In genomic region chr9:61278216-61278758, GRCm38 (mm10) we compare ENCODE assay signal across 8 mouse cellular contexts.
A peak's percentile ranks its signal among the peaks of the same experiment; 100 is the strongest.
DNase-seq lines count a peak whose midpoint lies in the region; ATAC-seq and TF ChIP-seq lines count a peak whose summit lies in the region.

No protein-coding gene starts in this region.

- H3K9me3 ChIP-seq in lung, embryonic 14.5 days (ENCODE audit: low read depth, low read length): no peaks in the 10 kb centered on the region
- no peaks in the 10 kb centered on the region for H3K9me3 ChIP-seq in embryonic facial prominence, embryonic 10.5 days
- H3K9me3 ChIP-seq in hindbrain, embryonic 13.5 days: no peaks in the 10 kb centered on the region
- H3K9me3 ChIP-seq in liver, embryonic 14.5 days (ENCODE audit: control insufficient read depth, low read length): no peaks in the 10 kb centered on the region

- no peaks in the 10 kb centered on the region for H3K36me3 ChIP-seq in lung, embryonic 14.5 days (ENCODE audit: insufficient read depth)
- H3K36me3 ChIP-seq in embryonic facial prominence, embryonic 10.5 days (replicated peaks): no peaks in the 10 kb centered on the region
- no peaks in the 10 kb centered on the region for H3K36me3 ChIP-seq in hindbrain, embryonic 13.5 days
- H3K36me3 ChIP-seq in liver, embryonic 14.5 days (replicated peaks; ENCODE audit: control insufficient read depth, insufficient read depth, low read depth): no peaks in the 10 kb centered on the region

- 7% methylated on average over 12 of the region's 12 CpGs for WGBS in lung, embryonic 14.5 days
- WGBS in lung, adult 2 months: 12% methylated on average over 12 of the region's 12 CpGs
- WGBS in embryonic facial prominence, embryonic 10.5 days: 10% methylated on average over 12 of the region's 12 CpGs
- 12% methylated on average over 12 of the region's 12 CpGs for WGBS in hindbrain, embryonic 13.5 days
- WGBS in liver, embryonic 14.5 days (ENCODE audit: insufficient replicate concordance): 5% methylated on average over 12 of the region's 12 CpGs

- peaks cover 19% of the 10 kb centered on the region; the same call in 1 of the 2 replicates for H3K4me1 ChIP-seq in lung, embryonic 14.5 days (ENCODE audit: insufficient read depth)
- peaks cover 4% of the 10 kb centered on the region; the same call in 1 of the 2 replicates for H3K4me1 ChIP-seq in lung, adult 2 months (ENCODE audit: control insufficient read depth, insufficient read depth, low read length)
- peaks cover 59% of the 10 kb centered on the region for H3K4me1 ChIP-seq in embryonic facial prominence, embryonic 10.5 days
- H3K4me1 ChIP-seq in hindbrain, embryonic 13.5 days (replicated peaks): peaks cover 40% of the 10 kb centered on the region
- peaks cover 0 to 11% of the 10 kb centered on the region in 2 experiments; a peak in 2 of 4 replicates for H3K4me1 ChIP-seq in liver, embryonic 14.5 days (replicated peaks; ENCODE audit: control insufficient read depth in 2 of 2, insufficient read depth in 2 of 2, low read length in 1 of 2)

- H3K27ac ChIP-seq in lung, embryonic 14.5 days (ENCODE audit: low read depth): peak overlapping the region; percentile 30; the same call in 1 of the 2 replicates
- H3K27ac ChIP-seq in embryonic facial prominence, embryonic 10.5 days (replicated peaks): no peak overlapping the region
- peak overlapping the region; percentile 58 for H3K27ac ChIP-seq in hindbrain, embryonic 13.5 days
- H3K27ac ChIP-seq in liver, embryonic 14.5 days: no peak overlapping the region

- no peak for TF ChIP-seq CTCF in lung, embryonic 14.5 days (IDR thresholded peaks at IDR 0.05; ENCODE audit: low read depth)
- TF ChIP-seq CTCF in lung, adult 2 months (IDR thresholded peaks at IDR 0.05; ENCODE audit: insufficient read depth, low read length): no peak
- TF ChIP-seq CTCF in liver, embryonic 14.5 days (IDR thresholded peaks at IDR 0.05; ENCODE audit: low read depth): no peak

- H3K9ac ChIP-seq in lung, embryonic 14.5 days: no peak overlapping the region
- no peak overlapping the region for H3K9ac ChIP-seq in hindbrain, embryonic 13.5 days
- H3K9ac ChIP-seq in liver, embryonic 14.5 days (replicated peaks): no peak overlapping the region

- peak; percentile 69 for ATAC-seq in lung, embryonic 14.5 days (ENCODE audit: insufficient read depth)
- no peak for ATAC-seq in hindbrain, embryonic 13.5 days (ENCODE audit: low FRiP score)
- ATAC-seq in liver, embryonic 14.5 days (ENCODE audit: insufficient read depth): peak; percentile 43; the same call in 1 of the 2 replicates

- H3K4me3 ChIP-seq in lung, embryonic 14.5 days (ENCODE audit: low read depth, low read length): no peak overlapping the region
- no peak overlapping the region for H3K4me3 ChIP-seq in lung, adult 2 months (replicated peaks; ENCODE audit: extremely low read depth, low read depth, low read length)
- peak overlapping the region; percentile 39 for H3K4me3 ChIP-seq in embryonic facial prominence, embryonic 10.5 days
- no peak overlapping the region for H3K4me3 ChIP-seq in hindbrain, embryonic 13.5 days
- no peak overlapping the region for H3K4me3 ChIP-seq in liver, embryonic 14.5 days (ENCODE audit: insufficient read depth in 1 of 2, low read depth in 2 of 2, low read length in 2 of 2)

- H3K4me2 ChIP-seq in lung, embryonic 14.5 days: peak overlapping the region; percentile 51
- H3K4me2 ChIP-seq in hindbrain, embryonic 13.5 days: peak overlapping the region; percentile 35
- peak overlapping the region; percentile 38 for H3K4me2 ChIP-seq in liver, embryonic 14.5 days (ENCODE audit: low read depth)

- peak; percentile 49 for TF ChIP-seq EP300 in liver, embryonic 14.5 days (IDR thresholded peaks at IDR 0.05; ENCODE audit: low read depth)

- peaks cover 39% of the 10 kb centered on the region for H3K27me3 ChIP-seq in lung, embryonic 14.5 days (ENCODE audit: insufficient read depth, low read length)
- H3K27me3 ChIP-seq in embryonic facial prominence, embryonic 10.5 days (replicated peaks; ENCODE audit: low read depth, poor library complexity, severe bottlenecking): peaks cover 82% of the 10 kb centered on the region
- H3K27me3 ChIP-seq in hindbrain, embryonic 13.5 days: peaks cover 29% of the 10 kb centered on the region
- peaks cover 17% of the 10 kb centered on the region for H3K27me3 ChIP-seq in liver, embryonic 14.5 days (ENCODE audit: control insufficient read depth, insufficient read depth, low read length)

- peak; percentile 85 for DNase-seq in lung, embryonic 14.5 days
- DNase-seq in lung, adult 2 months: no peak
- DNase-seq in embryonic facial prominence, embryonic 10.5 days (ENCODE audit: low spot score): no peak
- no peak for DNase-seq in liver, embryonic 14.5 days (ENCODE audit: low read depth in 3 of 3, low spot score in 3 of 3)
- peak; percentile 63 for DNase-seq in right cerebral cortex, postnatal 25 days
- DNase-seq in urinary bladder, postnatal 4 days (ENCODE audit: low spot score in 2 of 2): no peak
- DNase-seq in cerebellum, postnatal 4 days (ENCODE audit: low spot score in 2 of 2): no peak

- TF ChIP-seq POLR2A in lung, adult 2 months (IDR thresholded peaks at IDR 0.05; ENCODE audit: borderline replicate concordance, extremely low read depth, low read depth, low read length): no peak

Comparison
In these comparisons a context has a peak if more than half of its experiments do, and no peak if none do; other contexts are left out.
1. DNase-seq: peak in lung, embryonic 14.5 days (single experiment) and right cerebral cortex, postnatal 25 days (single experiment); none in lung, adult 2 months (single experiment), embryonic facial prominence, embryonic 10.5 days (single experiment), liver, embryonic 14.5 days (0 of 3), urinary bladder, postnatal 4 days (0 of 2) and cerebellum, postnatal 4 days (0 of 2).
2. H3K27ac ChIP-seq: peak in lung, embryonic 14.5 days (single experiment) and hindbrain, embryonic 13.5 days (single experiment); none in embryonic facial prominence, embryonic 10.5 days (single experiment) and liver, embryonic 14.5 days (single experiment).
3. Peak in every context shown above with its lines, with median percentiles within 50 percentile points of each other: H3K4me2 ChIP-seq.